Mouse (Mus musculus) heart, adult 2 months (tissue): Measurements from ENCODE around the gene Glis1.
A peak's percentile ranks its signal among the peaks of the same experiment; 100 is the strongest.

Source experiments
- CTCF ChIP-seq: fragments of 200-600 bp; IDR thresholded peaks from 2 replicates; pipeline ENCODE4 v1.8.1; 2022; ENCODE audit warnings: antibody characterized with exemption, mild to moderate bottlenecking, moderate library complexity
- EP300 ChIP-seq: fragments of 200-500 bp; IDR thresholded peaks from 2 replicates; pipeline ENCODE4 v1.6.1; 2011; ENCODE audit warnings: low read depth, low read length, control low read depth; ENCODE audit not compliant: insufficient read depth
- POLR2A ChIP-seq: fragments of 200-500 bp; IDR thresholded peaks from 2 replicates; pipeline ENCODE4 v1.6.1; 2011; ENCODE audit warnings: mild to moderate bottlenecking, low read depth, low read length, control low read depth; ENCODE audit not compliant: insufficient read depth

GRCm38 (mm10) chr4:107652598-107653279, 218.3 kb downstream of the Glis1 start:
- TF ChIP-seq CTCF (peak; percentile 79), POLR2A (no peak), EP300 (0 out of 2 replicates have a peak, but pooled peaks have one; percentile 48)
